Mouse (Mus musculus): ENCODE measurements around the gene Uchl3. TPM values are rescaled to one million over a fixed set of nuclear protein-coding genes. Genes with fewer than 3 reads are reported as not detected.
A peak's percentile ranks its signal among the peaks of the same experiment; 100 is the strongest.

Gene Uchl3
- polyA plus RNA-seq, 1 experiment, result 130 TPM

GRCm38 (mm10) chr14:101650551-101650950 is 3.2 kb upstream of the Uchl3 start:
- TF ChIP-seq POLR2A (IDR thresholded peaks at IDR 0.05; ENCODE audit: control insufficient read depth, low read depth, low read length) (no peak), CTCF (IDR thresholded peaks at IDR 0.05; ENCODE audit: control insufficient read depth, insufficient read depth, insufficient replicate concordance, low read depth, low read length) (no peak)
- Histone ChIP-seq H3K4me3 (ENCODE audit: control insufficient read depth, low read depth, low read length) (no peak overlapping the region), H3K36me3 (ENCODE audit: control insufficient read depth, insufficient read depth, low read length) (no peaks in the 10 kb centered on the region), H3K27me3 (ENCODE audit: control insufficient read depth, insufficient read depth, low read length) (no peaks in the 10 kb centered on the region), H3K27ac (ENCODE audit: control insufficient read depth, insufficient read depth, low read depth, low read length) (no peak overlapping the region), H3K4me1 (ENCODE audit: control insufficient read depth, insufficient read depth, low read length) (no peaks in the 10 kb centered on the region; the same call in 1 of the 2 replicates)

- Histone ChIP-seq H3K36me3 (ENCODE audit: control insufficient read depth, insufficient read depth, low read length) (no peaks in the 10 kb centered on the region), H3K27ac (ENCODE audit: control insufficient read depth, insufficient read depth, low read depth, low read length) (no peak overlapping the region), H3K4me3 (ENCODE audit: control insufficient read depth, low read depth, low read length) (no peak overlapping the region), H3K27me3 (ENCODE audit: control insufficient read depth, insufficient read depth, low read length) (no peaks in the 10 kb centered on the region), H3K4me1 (ENCODE audit: control insufficient read depth, insufficient read depth, low read length) (no peaks in the 10 kb centered on the region; the same call in 1 of the 2 replicates)
- TF ChIP-seq POLR2A (IDR thresholded peaks at IDR 0.05; ENCODE audit: control insufficient read depth, low read depth, low read length) (no peak), CTCF (IDR thresholded peaks at IDR 0.05; ENCODE audit: control insufficient read depth, insufficient read depth, insufficient replicate concordance, low read depth, low read length) (no peak)
Observed at GRCm38 (mm10) chr14:101652571-101652970, 1.2 kb upstream of the Uchl3 start.

- Histone ChIP-seq H3K4me1 (ENCODE audit: control insufficient read depth, insufficient read depth, low read length) (no peaks in the 10 kb centered on the region; the same call in 1 of the 2 replicates), H3K27me3 (ENCODE audit: control insufficient read depth, insufficient read depth, low read length) (no peaks in the 10 kb centered on the region), H3K27ac (ENCODE audit: control insufficient read depth, insufficient read depth, low read depth, low read length) (peak overlapping the region; percentile 92; the same call in 1 of the 2 replicates), H3K36me3 (ENCODE audit: control insufficient read depth, insufficient read depth, low read length) (no peaks in the 10 kb centered on the region), H3K4me3 (ENCODE audit: control insufficient read depth, low read depth, low read length) (peak overlapping the region; percentile 90)
- TF ChIP-seq POLR2A (IDR thresholded peaks at IDR 0.05; ENCODE audit: control insufficient read depth, low read depth, low read length) (no peak), CTCF (IDR thresholded peaks at IDR 0.05; ENCODE audit: control insufficient read depth, insufficient read depth, insufficient replicate concordance, low read depth, low read length) (no peak)
Observed at GRCm38 (mm10) chr14:101654526-101654909, 751 bp downstream of the Uchl3 start.

GRCm38 (mm10) chr14:101656307-101656706 is 2.5 kb downstream of the Uchl3 start:
- no peak for TF ChIP-seq POLR2A (IDR thresholded peaks at IDR 0.05; ENCODE audit: control insufficient read depth, low read depth, low read length)
- TF ChIP-seq CTCF (IDR thresholded peaks at IDR 0.05; ENCODE audit: control insufficient read depth, insufficient read depth, insufficient replicate concordance, low read depth, low read length), result no peak
- no peaks in the 10 kb centered on the region for H3K27me3 ChIP-seq (ENCODE audit: control insufficient read depth, insufficient read depth, low read length)
- no peaks in the 10 kb centered on the region; the same call in 1 of the 2 replicates for H3K4me1 ChIP-seq (ENCODE audit: control insufficient read depth, insufficient read depth, low read length)
- no peak overlapping the region for H3K4me3 ChIP-seq (ENCODE audit: control insufficient read depth, low read depth, low read length)
- H3K36me3 ChIP-seq (ENCODE audit: control insufficient read depth, insufficient read depth, low read length), result no peaks in the 10 kb centered on the region
- H3K27ac ChIP-seq (ENCODE audit: control insufficient read depth, insufficient read depth, low read depth, low read length), result no peak overlapping the region

- H3K4me3 ChIP-seq (ENCODE audit: control insufficient read depth, low read depth, low read length), result no peak overlapping the region
- no peaks in the 10 kb centered on the region for H3K4me1 ChIP-seq (ENCODE audit: control insufficient read depth, insufficient read depth, low read length)
- no peak for TF ChIP-seq POLR2A (IDR thresholded peaks at IDR 0.05; ENCODE audit: control insufficient read depth, low read depth, low read length)
- no peak for TF ChIP-seq CTCF (IDR thresholded peaks at IDR 0.05; ENCODE audit: control insufficient read depth, insufficient read depth, insufficient replicate concordance, low read depth, low read length)
- H3K27me3 ChIP-seq (ENCODE audit: control insufficient read depth, insufficient read depth, low read length), result no peaks in the 10 kb centered on the region
- no peaks in the 10 kb centered on the region for H3K36me3 ChIP-seq (ENCODE audit: control insufficient read depth, insufficient read depth, low read length)
- no peak overlapping the region for H3K27ac ChIP-seq (ENCODE audit: control insufficient read depth, insufficient read depth, low read depth, low read length)
Observed at GRCm38 (mm10) chr14:101661654-101662412, 8.1 kb downstream of the Uchl3 start.

GRCm38 (mm10) chr14:101664274-101664673 is 10.5 kb downstream of the Uchl3 start:
- no peak overlapping the region for H3K27ac ChIP-seq (ENCODE audit: control insufficient read depth, insufficient read depth, low read depth, low read length)
- H3K4me1 ChIP-seq (ENCODE audit: control insufficient read depth, insufficient read depth, low read length), result no peaks in the 10 kb centered on the region
- TF ChIP-seq CTCF (IDR thresholded peaks at IDR 0.05; ENCODE audit: control insufficient read depth, insufficient read depth, insufficient replicate concordance, low read depth, low read length), result no peak
- H3K27me3 ChIP-seq (ENCODE audit: control insufficient read depth, insufficient read depth, low read length), result no peaks in the 10 kb centered on the region
- no peaks in the 10 kb centered on the region; the same call in 1 of the 2 replicates for H3K36me3 ChIP-seq (ENCODE audit: control insufficient read depth, insufficient read depth, low read length)
- no peak overlapping the region for H3K4me3 ChIP-seq (ENCODE audit: control insufficient read depth, low read depth, low read length)

GRCm38 (mm10) chr14:101666056-101666455 is 12.3 kb downstream of the Uchl3 start:
- Histone ChIP-seq H3K36me3 (ENCODE audit: control insufficient read depth, insufficient read depth, low read length) (no peaks in the 10 kb centered on the region; the same call in 1 of the 2 replicates), H3K27me3 (ENCODE audit: control insufficient read depth, insufficient read depth, low read length) (no peaks in the 10 kb centered on the region), H3K27ac (ENCODE audit: control insufficient read depth, insufficient read depth, low read depth, low read length) (no peak overlapping the region), H3K4me3 (ENCODE audit: control insufficient read depth, low read depth, low read length) (no peak overlapping the region), H3K4me1 (ENCODE audit: control insufficient read depth, insufficient read depth, low read length) (no peaks in the 10 kb centered on the region)
- TF ChIP-seq POLR2A (IDR thresholded peaks at IDR 0.05; ENCODE audit: control insufficient read depth, low read depth, low read length) (no peak), CTCF (IDR thresholded peaks at IDR 0.05; ENCODE audit: control insufficient read depth, insufficient read depth, insufficient replicate concordance, low read depth, low read length) (no peak)

Data from testis, adult 2 months (tissue).